Mouse (Mus musculus): ENCODE measurements around the gene Galns.
A peak's percentile ranks its signal among the peaks of the same experiment; 100 is the strongest.

Gene Galns

DNA sequence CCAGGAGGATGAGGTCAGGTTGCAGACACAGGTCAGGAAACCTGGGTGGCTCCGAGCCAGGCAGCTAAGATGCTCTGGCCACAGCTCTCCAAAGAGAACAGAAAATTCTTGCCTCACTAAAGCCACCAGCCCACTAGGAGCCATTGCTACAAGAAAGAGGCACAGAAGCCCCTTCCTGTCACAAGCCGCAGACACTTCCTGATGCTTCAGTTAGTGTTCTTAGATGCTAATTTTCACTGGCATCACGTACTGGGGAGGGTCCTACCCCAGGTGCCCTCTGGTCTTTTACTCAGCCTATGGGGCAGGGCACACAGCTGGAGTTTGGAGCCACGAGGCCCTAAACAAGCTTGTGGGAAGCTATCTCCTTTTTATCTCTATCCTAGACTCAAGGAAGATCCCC lies 15.2 kb downstream of the Galns start:
- no peak for DNase-seq (ENCODE audit: low spot score)

DNA sequence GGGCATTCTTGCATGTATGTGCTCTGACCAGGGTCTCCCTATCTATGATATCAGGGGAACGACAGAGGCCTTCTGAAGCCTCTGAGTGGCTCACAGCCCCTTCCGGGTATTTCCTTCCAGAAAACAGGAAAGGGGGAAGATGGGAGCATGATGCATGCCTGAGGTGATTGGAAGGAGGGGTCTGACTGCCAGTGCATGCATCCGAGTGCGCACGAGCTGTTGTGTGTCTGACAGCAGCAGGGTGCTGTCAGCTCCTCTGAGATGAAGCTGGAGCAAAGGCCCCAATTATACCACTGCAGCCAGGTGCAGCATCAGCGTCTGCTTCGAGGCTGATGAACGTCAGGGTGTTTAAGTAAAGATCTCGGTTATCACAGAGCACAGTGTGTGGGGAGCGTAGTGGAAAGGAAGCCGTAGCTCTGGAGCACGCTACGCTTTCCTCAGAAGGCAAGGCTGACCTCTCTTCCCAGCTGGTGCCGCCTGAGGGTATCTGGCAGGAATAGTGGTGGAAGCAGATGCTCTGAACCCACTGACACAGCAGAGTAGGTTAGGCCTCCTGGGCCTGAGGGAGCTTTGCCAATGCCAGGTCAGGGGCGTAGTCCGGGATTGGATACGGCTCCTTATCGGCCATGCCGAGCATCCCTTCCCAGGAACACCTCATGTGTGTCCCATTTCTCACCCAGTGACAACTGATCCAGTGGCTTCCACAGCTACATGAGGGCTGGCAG lies 17.3 kb downstream of the Galns start:
- no peak for DNase-seq (ENCODE audit: low spot score)

DNA sequence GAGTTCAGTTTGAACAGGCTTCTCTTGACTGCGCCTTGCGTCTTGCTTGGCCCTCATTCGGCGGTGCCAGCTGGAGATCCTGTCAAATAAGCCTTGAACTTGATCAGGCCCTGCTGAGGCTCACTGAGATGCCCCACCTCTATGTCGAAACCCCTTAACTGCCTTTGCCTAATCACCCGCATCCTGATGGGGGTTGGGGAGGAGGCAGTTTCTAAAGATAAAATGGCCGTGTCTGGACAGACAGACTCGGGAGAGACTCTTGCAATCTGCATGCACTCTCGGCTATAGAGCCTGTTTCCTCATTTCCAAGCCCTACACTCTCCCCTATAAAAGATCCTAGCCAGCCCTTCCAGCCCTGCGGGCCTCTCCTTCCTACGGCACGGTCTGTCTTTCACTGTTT lies 18.0 kb downstream of the Galns start:
- no peak for DNase-seq (ENCODE audit: low spot score)

DNA sequence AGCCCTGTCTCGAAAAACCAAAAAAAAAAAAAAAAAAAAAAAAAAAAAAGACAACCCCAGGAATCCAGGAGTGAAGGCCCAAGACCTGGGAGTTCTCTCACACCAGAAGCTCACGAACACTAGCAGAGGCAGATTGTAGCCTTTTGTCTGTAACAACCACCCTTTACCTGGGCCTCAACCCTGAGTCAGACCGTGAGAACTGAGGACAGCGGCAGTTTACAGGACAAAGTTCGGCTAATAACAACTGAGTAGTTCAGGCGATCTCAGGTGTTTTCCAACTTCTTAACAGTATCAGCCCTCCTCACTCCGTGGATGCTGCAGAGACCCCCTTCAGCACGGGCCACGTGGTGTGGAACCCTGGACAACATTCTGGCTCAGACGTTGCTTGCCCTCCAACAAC lies 24.5 kb downstream of the Galns start:
- DNase-seq (ENCODE audit: low spot score) = no peak

DNA sequence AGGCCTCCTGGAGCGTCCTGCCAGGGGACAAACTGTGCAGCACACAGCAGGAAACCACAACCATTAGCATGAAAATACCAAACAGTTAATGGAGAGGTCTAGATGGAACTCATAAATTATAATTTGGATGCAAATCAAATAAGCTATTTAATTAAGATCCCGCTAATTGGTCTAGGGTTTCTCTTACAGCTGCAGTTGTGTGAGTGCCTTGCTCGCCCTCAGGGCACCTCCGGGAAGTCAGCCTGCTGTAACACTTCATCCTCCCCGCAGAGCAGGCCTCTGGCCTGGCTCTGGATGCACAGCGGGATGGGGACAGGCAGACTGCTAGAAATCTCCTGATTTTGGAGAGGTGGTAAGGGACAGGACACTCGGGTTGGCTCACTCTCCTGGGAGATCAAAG lies 25.1 kb downstream of the Galns start:
- DNase-seq (ENCODE audit: low spot score) = peak; percentile 64

DNA sequence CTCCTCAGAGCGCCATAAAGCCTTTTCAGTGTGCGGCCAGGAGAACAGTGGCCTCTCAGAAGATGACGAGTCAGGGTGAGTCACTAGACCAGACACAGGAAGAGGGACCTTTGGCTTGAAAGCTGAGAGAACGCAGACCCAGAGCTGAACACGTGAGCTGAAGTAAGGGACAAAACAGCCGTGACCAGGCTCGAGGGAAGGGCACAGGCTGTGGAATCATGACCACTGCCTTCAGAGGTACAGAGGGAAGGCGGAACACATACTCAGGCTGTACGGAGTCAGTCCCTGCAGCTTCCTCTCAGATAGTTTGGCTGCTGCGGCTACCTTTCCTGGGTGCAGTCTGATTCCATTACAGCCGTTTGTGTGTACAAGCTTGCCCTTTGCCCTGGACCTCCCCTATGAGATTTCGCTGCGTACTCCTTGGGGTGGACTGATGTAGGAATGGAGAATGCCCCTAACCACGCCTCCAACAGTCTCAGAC lies 25.8 kb downstream of the Galns start:
- DNase-seq (ENCODE audit: low spot score) = peak; percentile 97

DNA sequence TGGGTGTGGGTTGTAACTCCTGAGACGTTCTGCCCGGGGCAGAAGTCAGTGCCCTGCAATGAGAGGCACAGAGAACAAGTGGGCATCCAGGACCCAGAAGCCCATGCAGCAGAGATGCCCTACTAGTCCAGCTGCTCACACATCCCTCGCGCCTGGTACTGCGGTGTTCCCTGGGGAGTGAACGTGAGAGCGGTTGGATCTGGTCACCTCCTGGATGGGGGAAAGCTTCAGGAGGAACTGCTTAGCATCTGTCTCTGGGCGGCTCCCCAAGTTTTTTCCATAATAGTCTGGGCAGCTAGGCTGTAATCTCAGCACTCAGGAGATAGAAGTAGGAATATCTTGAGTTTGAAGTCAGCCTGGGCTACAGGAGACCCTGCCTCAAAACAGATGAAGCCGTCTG lies 26.3 kb downstream of the Galns start:
- peak; percentile 93 for DNase-seq (ENCODE audit: low spot score)

DNA sequence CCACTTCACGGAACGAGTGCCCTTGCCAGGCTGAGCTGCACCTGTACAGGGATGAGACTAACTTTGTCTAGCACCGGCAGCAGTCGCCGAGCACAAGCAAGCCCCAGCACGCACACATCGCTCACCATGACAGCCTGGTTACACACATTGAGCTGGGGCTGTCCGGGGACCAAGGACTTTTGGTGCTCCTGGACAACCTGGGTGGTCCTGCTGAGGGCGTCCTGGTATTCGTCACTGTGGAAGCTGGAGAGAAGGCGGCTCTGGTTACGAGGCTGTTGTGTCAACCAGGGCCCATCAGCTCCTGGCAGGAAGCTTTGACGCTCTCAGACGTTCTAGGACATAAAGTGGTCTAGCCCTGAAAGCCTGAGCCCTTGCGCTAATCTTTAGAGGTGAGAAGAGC lies 30.3 kb downstream of the Galns start:
- DNase-seq (ENCODE audit: low spot score) = no peak

DNA sequence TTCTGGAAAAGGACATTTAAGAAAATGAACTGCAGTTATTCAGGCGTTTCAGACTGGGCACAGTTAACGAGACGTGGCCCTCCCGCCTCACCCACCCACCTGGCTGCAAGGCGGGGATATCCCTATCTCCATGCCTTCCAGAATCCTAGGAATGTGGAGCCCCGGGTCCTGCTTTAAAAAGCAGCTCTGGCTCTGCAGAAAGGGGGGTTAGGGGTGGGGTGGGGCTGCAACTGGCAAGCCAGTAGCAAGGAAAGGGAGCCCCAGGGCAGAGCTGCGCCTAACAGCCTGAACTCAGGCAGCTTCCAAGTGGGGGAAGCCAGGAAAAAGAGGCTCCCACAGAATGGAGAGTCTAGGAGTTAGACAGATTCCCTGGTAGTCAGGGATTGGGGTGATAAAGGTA lies 32.1 kb downstream of the Galns start:
- DNase-seq (ENCODE audit: low spot score) = no peak

DNA sequence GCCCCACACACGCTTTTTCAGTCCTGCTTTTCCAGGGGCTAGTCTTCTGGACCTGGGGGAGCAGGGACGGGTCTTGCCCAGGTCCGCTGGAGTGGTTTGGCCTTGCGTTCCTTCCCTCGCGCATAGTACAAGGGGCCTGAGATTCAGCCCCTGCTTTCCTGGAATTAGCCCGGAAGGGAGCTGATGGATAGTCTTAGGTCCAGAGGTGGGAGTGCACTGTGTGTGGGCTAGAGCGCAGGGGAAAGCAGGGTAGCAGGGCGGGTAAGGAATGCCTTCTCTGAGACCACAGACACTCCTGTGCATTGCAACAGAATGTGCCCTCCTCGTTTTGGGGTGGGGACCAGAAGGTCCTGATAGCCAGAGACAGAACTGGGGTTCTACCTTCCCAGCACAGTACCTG lies 34.1 kb downstream of the Galns start:
- DNase-seq (ENCODE audit: low spot score) = no peak

DNA sequence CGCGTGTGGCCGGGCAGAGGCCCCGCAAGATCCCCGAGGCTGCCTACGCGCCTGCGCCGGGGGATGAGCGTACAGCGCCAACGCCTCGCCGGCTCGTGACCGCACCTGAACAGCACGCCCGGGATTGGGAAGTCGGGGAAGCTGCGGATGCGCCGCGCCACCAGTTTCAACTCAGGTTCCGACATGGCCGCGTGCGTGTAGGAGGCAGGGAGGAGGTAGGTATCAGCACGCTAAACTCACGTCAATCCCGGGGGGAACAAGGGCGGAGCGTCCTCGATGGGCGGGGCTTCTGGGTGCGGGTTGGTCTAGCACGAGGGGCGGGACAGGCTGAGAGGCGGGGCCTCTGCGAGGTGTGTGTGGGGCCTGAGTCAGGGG lies 34.6 kb downstream of the Galns start, which contains the start of gene Aprt:
Gene Aprt, minus strand, starts transcription at position 262 of the 375 bp plus-strand sequence.
- DNase-seq (ENCODE audit: low spot score) = peak; percentile 98

DNA sequence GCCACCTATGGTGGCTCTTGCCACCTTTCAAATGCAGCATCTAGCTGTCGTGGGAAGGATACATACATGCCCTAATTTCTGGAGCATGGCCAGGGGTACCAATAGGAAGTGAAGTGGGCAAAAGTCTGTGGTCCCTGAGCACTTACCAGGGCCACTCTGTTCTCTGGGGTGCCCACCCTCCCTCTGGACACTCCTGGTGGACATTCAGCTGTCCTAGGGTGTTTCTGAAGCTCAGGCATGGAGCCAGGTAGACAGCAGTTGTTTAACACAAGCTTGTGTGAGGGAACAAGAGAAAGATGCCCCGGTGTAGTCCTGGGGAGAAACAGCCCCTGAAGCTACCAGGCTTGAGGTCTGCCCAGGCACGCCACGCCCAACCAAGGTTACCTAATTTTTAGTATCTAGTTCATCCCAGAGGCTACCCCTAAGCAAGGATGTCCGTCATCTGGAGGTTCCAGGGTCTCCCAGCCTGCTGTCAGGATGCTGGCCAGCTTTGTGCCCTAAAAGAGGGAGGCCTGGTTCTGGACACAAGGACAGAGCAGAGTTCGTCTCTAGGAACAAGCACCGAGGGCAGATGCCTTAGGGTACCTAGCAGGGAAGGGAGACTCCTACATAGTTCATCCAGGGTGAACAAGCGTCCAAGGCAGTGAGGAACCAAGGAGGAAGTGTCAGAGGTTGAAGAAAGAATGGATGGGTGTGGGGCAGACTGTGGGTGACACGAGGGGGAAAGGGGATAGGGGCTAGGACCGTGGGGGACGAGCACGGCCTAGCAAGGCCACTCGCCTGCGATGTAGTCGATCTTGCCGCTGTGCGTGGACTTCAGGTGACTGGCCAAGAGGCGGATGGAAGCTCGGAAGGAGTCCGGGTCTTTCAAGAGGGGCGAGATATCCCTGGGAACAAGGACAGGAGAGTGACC lies 35.3 kb downstream of the Galns start:
- DNase-seq (ENCODE audit: low spot score) = peak; percentile 50

DNA sequence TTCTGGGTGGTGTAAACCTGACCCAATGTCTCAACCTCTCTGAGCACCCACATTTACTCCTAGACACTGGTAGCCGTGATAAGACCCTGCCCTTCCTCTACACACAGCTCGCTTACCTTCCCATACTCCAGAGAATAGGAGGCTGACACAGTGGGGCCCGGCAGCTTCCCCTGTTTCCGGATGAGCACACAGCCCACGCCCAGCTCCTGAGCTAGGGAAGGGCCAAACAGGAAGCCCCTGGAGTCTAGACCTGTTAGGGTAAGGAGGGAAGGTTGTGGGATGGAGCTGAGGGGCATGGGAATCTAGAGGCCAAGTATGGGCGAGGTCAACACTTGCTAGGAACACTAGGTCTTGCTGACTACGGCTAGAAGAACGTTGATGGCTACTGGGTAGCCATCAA lies 36.0 kb downstream of the Galns start:
- no peak for DNase-seq (ENCODE audit: low spot score)

DNA sequence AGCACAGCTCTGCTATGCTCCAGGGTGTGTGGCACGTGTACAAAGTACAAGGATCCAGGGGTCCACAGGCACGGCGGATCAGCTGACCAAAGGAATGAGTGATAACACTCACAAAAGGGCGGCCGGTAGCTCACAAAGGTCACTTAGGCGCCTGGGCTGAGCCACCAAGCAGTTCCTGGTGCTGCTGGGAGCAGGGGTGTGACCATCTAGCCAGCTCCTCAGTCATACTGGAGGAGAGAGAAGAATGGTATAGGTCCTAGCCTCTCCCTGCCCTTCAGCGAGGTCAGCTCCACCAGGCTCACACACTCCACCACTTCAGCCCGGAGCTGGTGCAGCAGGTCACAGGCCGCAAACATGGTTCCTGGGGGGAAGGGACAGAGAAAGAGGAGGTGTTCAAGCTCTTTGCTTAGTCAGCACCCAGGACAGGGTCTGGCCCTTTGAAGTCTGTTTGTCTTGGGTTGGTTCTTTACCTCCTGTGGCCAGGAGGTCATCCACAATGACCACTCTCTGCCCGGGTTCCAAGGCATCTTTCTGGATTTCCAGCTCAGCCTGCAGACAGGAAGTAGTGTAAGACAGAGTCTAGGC lies 36.5 kb downstream of the Galns start:
- peak; percentile 45 for DNase-seq (ENCODE audit: low spot score)

DNA sequence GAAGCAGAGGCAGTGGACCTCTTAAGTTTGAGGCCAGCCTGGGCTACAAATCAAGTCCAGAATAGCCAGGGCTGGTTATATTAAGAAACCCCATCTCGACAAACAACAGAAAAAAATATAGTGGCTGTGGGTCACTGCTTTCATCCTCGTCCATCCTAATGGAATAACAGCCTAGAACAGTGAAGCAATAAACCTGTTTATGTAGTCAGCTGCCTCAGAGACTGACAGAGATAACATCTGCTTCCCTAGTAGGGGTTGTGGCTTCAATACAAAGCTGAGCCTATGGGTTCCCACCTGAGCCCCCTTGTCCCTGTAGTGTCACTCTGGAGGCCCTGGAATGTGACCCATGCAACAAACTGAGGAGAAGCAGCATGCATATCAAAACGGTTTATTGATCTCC lies 37.0 kb downstream of the Galns start:
- peak; percentile 53 for DNase-seq (ENCODE audit: low spot score)

DNA sequence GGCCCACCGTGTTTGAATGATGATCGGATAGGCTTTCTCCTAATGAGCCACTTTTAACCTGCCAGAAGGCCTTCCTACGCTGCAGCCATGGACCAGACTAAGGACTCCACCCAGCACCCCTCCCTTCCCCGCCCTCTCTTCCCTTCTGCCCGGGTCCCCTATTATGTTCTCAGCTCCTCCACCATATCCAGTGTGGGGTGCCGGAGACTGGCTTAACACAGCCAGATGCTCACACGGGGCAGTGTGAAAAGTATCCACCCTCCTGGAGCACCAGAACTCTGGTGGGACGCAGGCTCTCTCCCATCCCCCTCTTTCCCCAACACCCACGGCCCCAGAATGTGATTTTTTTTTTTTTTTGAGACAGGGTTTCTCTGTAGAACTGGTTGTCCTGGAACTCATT lies 37.7 kb downstream of the Galns start:
- DNase-seq (ENCODE audit: low spot score) = no peak

DNA sequence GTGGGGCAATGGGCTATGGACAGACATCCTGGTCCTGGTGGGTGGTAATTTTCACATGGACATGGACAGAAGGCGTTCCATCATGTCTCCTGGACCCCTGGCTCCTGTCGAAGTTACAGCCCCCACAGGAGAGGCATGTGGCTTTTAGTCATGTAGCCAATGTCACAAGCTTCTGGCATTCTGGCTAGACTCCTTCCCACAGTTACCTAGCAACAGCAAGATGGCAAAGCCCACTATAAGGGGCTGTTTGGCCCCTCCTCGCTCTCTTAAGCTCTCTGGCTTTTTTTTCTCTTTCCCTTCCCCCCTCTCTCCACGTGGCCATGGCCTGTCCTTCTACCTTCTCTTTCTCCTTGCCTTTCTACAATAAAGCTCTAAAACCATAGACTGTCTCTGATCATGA lies 38.1 kb downstream of the Galns start:
- DNase-seq (ENCODE audit: low spot score) = peak; percentile 40

DNA sequence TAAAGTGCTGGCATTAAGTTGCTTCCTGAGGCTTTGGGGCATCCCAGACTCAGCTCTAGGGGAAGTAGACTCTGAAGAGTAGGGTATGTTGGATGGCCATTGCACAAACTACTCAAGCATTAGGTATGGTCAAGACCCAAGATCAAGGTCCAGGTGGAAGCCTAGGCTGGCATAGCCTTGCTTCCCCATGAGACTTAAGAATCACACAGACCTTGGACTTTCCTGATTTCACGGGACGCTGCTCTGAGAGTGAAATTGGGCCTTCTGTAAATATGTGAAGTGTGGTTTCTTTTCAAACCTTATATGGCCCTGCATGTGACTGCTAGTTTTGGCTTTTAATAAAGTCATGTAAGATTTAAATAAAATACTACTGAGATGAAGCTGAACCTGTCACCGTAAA lies 38.5 kb downstream of the Galns start:
- no peak for DNase-seq (ENCODE audit: low spot score)

DNA sequence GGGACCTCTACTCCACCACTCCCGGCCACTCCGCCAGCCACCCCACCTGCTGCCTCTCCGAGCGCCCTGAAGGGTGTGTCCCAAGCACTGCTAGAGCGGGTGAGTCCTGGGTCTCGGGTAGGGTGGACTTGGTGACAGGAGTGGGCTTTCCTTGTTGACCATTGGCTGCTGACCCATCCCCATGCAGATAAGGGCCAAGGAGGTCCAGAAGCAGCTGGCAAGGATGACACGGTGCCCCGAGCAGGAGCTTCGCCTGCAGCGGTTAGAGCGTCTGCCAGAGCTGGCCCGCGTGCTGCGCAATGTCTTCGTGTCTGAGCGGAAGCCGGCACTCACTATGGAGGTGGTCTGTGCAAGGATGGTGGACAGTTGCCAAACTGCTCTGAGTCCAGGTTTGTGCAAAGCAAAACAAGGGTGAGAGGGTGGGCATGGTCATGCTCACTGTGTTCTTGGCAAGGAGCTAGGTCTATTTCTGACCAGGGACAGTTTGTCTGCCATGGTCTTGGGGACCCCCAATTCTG lies 39.5 kb downstream of the Galns start:
- peak; percentile 22 for DNase-seq (ENCODE audit: low spot score)

DNA sequence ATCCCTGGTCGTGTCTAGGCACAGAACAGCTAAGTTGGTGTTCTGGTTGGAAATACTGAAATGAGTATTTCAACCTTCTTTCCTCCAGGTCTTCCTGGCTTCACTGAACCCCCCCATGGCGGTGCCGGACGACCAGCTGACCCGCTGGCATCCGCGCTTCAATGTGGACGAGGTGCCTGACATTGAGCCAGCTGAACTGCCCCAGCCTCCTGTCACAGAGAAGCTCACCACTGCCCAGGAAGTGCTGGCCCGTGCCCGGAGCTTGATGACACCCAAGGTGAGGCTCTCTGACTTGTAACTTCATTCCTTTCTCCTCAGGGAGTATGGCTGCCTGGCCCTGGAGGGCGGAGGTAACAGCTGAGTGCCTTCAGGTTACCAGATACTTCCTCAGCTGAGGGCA lies 40.1 kb downstream of the Galns start:
- DNase-seq (ENCODE audit: low spot score) = no peak

DNA sequence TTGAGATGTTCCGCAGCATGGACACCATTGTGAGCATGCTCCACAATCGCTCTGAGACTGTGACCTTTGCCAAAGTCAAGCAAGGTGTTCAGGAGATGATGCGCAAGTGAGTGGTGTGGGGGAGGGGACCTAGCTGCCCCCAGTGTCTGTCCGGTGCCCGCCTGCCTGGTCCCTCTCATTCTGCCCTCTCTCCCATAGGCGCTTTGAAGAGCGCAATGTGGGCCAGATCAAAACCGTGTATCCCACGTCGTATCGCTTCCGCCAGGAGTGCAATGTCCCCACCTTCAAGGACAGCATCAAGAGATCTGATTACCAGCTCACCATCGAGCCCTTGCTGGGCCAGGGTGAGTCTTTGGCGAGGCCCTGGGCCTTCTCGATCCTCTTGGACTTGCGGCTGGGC lies 41.3 kb downstream of the Galns start:
- no peak for DNase-seq (ENCODE audit: low spot score)

DNA sequence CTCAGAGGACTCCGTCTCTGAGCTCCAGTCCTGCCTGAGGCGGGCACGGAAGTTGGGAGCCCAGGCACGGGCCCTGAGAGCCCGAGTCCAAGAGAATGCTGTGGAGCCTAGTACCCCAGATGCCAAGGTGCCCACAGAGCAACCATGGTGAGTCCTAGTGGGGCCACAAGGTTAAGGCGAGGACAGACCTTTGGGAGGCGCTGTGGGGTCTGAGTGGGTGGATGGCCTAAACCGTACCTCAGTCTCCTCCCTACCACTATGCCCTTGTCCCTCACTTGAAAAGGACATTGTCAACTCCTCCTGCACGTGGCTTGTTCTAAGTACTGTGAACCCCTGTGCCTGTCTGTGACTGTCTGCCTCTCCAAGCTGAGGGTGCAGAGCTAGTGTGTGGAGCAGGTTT lies 41.9 kb downstream of the Galns start:
- no peak for DNase-seq (ENCODE audit: low spot score)

DNA sequence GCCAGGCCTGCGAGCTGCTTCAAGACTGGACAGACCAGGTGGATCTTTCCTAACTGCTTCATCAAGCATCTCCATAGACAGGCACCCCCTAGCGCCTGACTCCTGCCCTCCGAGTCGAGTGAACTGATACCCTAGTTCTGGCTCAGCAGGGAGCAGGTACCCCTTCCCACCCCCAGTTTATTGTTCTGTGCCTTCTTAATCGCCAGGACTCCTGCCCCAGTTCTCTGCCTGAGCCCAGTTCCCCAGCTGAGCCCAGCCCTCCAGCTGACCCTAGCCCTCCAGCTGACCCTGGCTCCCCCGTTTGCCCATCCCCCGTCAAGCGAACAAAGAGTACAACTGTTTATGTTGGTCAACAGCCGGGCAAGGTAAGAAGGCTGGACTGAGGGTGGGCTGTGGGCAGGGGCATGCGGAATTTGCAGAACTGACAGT lies 42.4 kb downstream of the Galns start:
- DNase-seq (ENCODE audit: low spot score) = peak; percentile 72

Measured in MN1 (cell line).